Mouse (Mus musculus) R1 (cell line): ENCODE measurements around the gene Pabpc1l.
"Not testable (repeated sequence)": the region's sequence is repeated elsewhere in the genome, so short reads cannot be mapped to it uniquely, and the experiment has no call there.

Experiments used
- DNase-seq: peaks from one replicate; pipeline ENCODE4 v3.0.0-alpha.2; 2018; ENCODE audit warnings: low read depth, low spot score

The Pabpc1l gene

GRCm38 (mm10) chr2:164036520-164037019 lies 11.3 kb downstream of the Pabpc1l start:
- peak; percentile 32 for DNase-seq

GRCm38 (mm10) chr2:164038407-164039028 lies 13.3 kb downstream of the Pabpc1l start:
- DNase-seq, result no peak

- no peak for DNase-seq
Observed at GRCm38 (mm10) chr2:164040949-164041348, 15.7 kb downstream of the Pabpc1l start.

GRCm38 (mm10) chr2:164041523-164041922 lies 16.3 kb downstream of the Pabpc1l start:
- DNase-seq, result no peak

- DNase-seq, result peak; percentile 76
Observed at GRCm38 (mm10) chr2:164047197-164047690, 22.0 kb downstream of the Pabpc1l start.

- DNase-seq, result no peak
Observed at GRCm38 (mm10) chr2:164053767-164054166, 28.5 kb downstream of the Pabpc1l start.

- DNase-seq, result no peak
Observed at GRCm38 (mm10) chr2:164054671-164055070, 29.4 kb downstream of the Pabpc1l start.

- DNase-seq, result no peak
Observed at GRCm38 (mm10) chr2:164059634-164060235, 34.5 kb downstream of the Pabpc1l start.

GRCm38 (mm10) chr2:164070142-164070764 lies 45.0 kb downstream of the Pabpc1l start, which contains the start of gene Stk4:
Gene Stk4, plus strand, starts transcription at chr2:164070322.
- DNase-seq, result peak; percentile 58

- peak; percentile 97 for DNase-seq
Observed at GRCm38 (mm10) chr2:164070765-164071436, 45.7 kb downstream of the Pabpc1l start, which contains the start of gene Tomm34. Gene Tomm34, minus strand, starts transcription at chr2:164071169.

- DNase-seq, result not testable (repeated sequence)
Observed at GRCm38 (mm10) chr2:164071437-164071820, 46.2 kb downstream of the Pabpc1l start.

- peak; percentile 61 for DNase-seq
Observed at GRCm38 (mm10) chr2:164072109-164072508, 46.9 kb downstream of the Pabpc1l start.

- DNase-seq, result no peak
Observed at GRCm38 (mm10) chr2:164073120-164073519, 47.9 kb downstream of the Pabpc1l start.

GRCm38 (mm10) chr2:164073918-164074578 lies 48.8 kb downstream of the Pabpc1l start:
- peak; percentile 96 for DNase-seq

GRCm38 (mm10) chr2:164075088-164075487 lies 49.8 kb downstream of the Pabpc1l start:
- no peak for DNase-seq

- no peak for DNase-seq
Observed at GRCm38 (mm10) chr2:164076874-164077425, 51.7 kb downstream of the Pabpc1l start.

GRCm38 (mm10) chr2:164077875-164078274 lies 52.6 kb downstream of the Pabpc1l start:
- DNase-seq, result no peak

GRCm38 (mm10) chr2:164079488-164079887 lies 54.2 kb downstream of the Pabpc1l start:
- no peak for DNase-seq

GRCm38 (mm10) chr2:164081577-164081976 lies 56.3 kb downstream of the Pabpc1l start:
- DNase-seq, result no peak

- DNase-seq, result no peak
Observed at GRCm38 (mm10) chr2:164082175-164082574, 56.9 kb downstream of the Pabpc1l start.
